Comparison of ENCODE assay signal across 13 mouse cellular contexts in the genomic region with DNA sequence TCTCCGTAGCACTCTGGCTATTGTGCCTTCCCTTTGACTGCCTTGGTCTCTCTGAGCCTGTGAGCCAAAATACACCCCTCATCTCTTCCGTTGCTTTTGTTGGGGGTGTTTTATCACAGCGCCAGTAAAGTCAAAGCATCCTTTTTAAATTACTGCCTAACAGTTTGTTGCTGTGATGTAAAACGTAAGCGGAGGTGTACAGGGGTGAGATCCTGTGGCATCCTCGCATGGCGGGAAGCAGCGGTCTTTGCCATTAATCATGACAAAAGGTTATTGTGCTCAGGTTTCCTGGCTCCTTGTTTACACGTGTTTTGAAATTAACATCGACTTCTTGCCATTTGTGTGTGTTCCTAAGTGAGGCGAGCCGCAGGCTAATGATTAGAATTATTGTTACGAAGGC.
"Had no signal": no experiment of that assay in that cellular context is flagged by ENCODE, and none has a peak within 500 bp of the region (broad histone marks: within the 10 kb centered on the region; RNA-seq: fewer than 3 reads in every experiment).

No protein-coding gene starts in this region.

- ATAC-seq: liver, postnatal 0 days; lung, postnatal 0 days; midbrain, embryonic 13.5 days; midbrain, embryonic 15.5 days had no signal

- H3K4me2 ChIP-seq: lung, embryonic 15.5 days; midbrain, embryonic 11.5 days; midbrain, embryonic 13.5 days; midbrain, embryonic 15.5 days; neural tube, embryonic 12.5 days had no signal

- H3K9ac ChIP-seq: liver, postnatal 0 days; lung, embryonic 15.5 days; midbrain, embryonic 13.5 days; midbrain, embryonic 15.5 days; neural tube, embryonic 12.5 days had no signal

- H3K9me3 ChIP-seq: lung, embryonic 15.5 days; midbrain, embryonic 15.5 days; neural tube, embryonic 12.5 days had no signal

- H3K4me3 ChIP-seq: lung, embryonic 15.5 days; megakaryocyte, embryonic 14.5 days; midbrain, embryonic 13.5 days; midbrain, embryonic 15.5 days; neural tube, embryonic 12.5 days had no signal

- H3K27ac ChIP-seq: lung, embryonic 15.5 days; macrophage; midbrain, embryonic 13.5 days; midbrain, embryonic 15.5 days; neural tube, embryonic 12.5 days had no signal

- DNase-seq: liver, postnatal 0 days; right cerebral cortex, postnatal 14 days; spleen, adult 18-20 months; thymus, adult 18-20 months; thymus, postnatal 36 days had no signal

- H3K4me1 ChIP-seq: lung, embryonic 15.5 days; megakaryocyte, embryonic 14.5 days; neural tube, embryonic 12.5 days had no signal

- H3K36me3 ChIP-seq: lung, embryonic 15.5 days; midbrain, embryonic 13.5 days; midbrain, embryonic 15.5 days; neural tube, embryonic 12.5 days had no signal

- H3K27me3 ChIP-seq: lung, embryonic 15.5 days; megakaryocyte, embryonic 14.5 days; midbrain, embryonic 13.5 days; midbrain, embryonic 15.5 days; neural tube, embryonic 12.5 days had no signal
